Mouse (Mus musculus) lung, postnatal 4 days (tissue): ENCODE measurements at regions not wholly inside any gene's neighbourhood (a gene's known extent, or its start where the extent isn't known, plus 50 kb on each side); places are given as distances from the start of the nearest gene placed in this dataset.
A peak's percentile ranks its signal among the peaks of the same experiment; 100 is the strongest.

Source experiments
- DNase-seq, 2 experiments: peaks; one replicate each; pipeline ENCODE4 v3.0.0; 2021

GRCm38 (mm10) chr9:115483721-115484120, 173.5 kb upstream of the Stt3b start:
- DNase-seq, result no peak

GRCm38 (mm10) chr9:115484408-115484807, 174.2 kb upstream of the Stt3b start:
- DNase-seq, result no peak

- DNase-seq, result no peak
Observed at GRCm38 (mm10) chr9:115485219-115485618, 175.0 kb upstream of the Stt3b start.

GRCm38 (mm10) chr9:115487175-115487760, 177.0 kb upstream of the Stt3b start:
- DNase-seq, result no peak

DNA sequence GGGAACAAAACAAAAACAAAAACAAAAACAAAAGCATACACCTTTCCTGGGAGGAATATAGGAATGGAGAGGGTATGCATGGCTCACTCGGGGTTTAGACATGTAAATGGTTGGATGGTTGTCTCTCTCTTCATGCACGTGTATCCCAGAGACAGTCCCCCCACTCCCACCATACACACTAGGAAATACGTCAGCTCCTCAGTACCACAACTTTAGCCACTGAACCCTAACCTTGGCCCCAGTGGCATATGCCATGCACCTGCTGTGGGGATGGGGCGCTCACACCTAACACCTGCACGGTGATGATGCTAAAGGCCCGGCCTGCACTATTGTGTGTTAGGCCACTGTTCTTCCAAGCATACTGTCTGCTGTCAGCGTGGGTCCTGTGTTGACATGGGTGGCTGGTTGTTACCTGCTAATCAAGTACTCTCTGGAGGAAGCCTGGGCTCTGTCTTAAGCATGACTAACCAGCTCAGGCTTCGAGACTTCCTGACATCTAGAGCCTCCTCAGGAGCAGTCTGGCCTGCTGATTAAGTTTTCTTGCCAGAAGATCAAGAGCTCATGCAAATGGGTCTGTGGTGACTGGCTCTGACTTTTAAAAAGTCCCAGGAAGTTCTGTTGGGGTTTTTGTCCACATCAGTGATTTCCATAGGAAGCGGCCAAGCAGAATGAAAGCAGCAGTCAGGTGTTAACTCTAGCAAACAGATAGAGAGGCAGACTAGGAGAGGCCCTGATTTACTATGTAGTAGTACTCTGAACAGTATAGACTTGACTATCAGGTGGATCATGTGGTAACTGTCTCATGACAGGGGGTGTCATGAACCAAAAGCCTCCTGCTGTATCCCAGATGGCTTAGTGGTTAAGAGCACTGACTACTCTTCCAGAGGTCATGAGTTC, 178.9 kb upstream of the Stt3b start:
- DNase-seq, result peak in 1 of 2 experiments; percentile 23

DNA sequence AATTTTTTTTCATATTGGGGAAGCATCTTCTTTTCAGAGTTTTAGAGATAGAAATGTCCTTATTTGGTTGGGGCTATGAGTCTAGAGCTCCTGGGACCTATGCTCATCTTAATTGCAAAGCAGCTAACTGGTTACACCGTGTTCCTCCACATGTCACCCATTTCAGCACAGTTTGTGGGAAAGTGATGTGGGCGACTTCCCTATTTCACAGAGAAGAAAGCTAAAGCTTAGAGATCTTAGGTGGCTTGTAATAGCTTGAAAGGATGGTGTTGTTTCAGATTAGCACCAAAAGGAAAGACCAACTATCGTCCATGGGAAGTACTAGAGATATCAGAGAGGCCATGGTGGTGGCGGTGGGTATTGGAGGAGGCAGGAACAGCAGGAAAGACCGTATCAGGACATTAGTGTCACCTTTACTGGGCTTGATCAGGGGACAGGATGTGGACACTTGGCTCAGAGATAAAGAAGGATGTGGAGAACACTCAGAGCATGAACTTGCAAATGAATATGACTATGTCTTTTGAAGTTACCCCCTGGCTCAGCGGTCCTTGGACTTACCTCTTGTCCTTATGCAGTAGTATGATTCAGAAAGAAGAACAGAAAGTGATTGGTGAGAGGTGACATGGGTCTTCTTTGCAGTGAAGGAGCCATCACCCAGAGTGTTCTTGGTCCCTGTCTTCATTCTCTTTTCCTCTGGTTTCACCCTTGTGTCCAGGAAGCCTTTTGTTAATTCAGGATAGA, 182.4 kb upstream of the Stt3b start:
- no peak for DNase-seq

DNA sequence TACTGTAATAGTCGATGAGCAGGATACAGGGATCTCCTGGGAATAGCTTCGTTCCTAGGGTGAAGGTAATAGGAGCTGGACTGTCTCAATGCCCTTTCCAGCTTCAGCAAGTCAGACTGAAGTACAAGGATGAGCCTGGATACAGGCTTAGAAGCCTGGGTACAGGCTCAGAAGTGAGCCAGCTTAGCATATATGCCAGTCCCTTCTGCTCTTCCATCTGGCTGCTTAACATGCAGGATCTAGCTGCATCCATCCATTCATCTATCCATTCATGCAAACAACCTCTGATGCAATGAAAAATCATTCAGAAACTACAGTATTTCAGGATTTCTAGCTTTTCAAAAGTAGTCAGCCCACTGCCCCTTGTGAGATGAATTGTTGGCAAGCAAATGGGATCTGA, 183.5 kb upstream of the Stt3b start:
- DNase-seq, result no peak

- DNase-seq, result no peak
Observed at GRCm38 (mm10) chr9:115499536-115499935, 189.3 kb upstream of the Stt3b start.

- DNase-seq, result no peak
Observed at GRCm38 (mm10) chr9:115504789-115505188, 194.6 kb upstream of the Stt3b start.

- no peak for DNase-seq
Observed at GRCm38 (mm10) chr9:115507131-115507689, 197.0 kb upstream of the Stt3b start.

- DNase-seq, result no peak
Observed at GRCm38 (mm10) chr9:115512835-115513629, 202.8 kb upstream of the Stt3b start.

GRCm38 (mm10) chr9:115517903-115518302, 207.7 kb upstream of the Stt3b start:
- no peak for DNase-seq

GRCm38 (mm10) chr9:115524161-115524560, 213.9 kb upstream of the Stt3b start:
- DNase-seq, result no peak

DNA sequence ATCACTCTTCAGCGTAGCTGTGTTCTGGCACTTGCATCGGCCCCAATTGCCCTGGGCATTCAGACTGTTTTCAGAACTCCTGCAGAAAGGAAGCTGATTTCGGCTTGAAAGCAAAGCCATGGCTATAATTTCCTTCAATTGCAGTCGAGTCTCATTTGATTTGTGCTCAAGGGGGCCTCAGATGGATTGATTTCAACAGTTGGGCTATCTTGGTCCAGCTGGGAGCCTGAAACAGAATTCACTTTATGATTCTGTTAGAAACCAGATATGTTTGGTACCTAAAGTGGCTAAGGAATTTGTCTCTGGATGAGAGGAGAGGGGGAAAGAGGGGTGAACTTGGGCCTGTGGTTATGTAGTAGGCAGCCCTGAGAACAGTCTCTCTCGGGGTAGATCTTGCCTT, 214.4 kb upstream of the Stt3b start:
- DNase-seq, result no peak

DNA sequence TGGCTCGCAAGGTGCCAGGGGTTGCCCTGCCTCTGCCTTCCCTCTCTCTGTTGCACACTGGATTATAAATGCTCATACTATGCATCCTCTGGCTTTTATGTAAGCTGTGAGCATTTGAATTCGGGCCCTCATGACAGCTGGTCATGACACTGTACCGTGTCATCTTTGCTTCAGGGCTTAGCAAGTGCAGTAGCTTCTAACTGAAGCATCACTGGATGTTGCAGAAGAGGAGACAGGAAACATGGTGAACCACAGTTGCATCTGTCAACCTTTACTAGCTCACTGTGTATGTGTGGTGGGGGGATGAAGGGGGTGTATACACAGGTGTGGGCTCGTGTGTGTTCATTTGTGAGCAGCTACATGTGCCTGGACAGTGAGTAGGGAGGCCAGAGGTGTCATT, 216.1 kb upstream of the Stt3b start:
- DNase-seq, result no peak

DNA sequence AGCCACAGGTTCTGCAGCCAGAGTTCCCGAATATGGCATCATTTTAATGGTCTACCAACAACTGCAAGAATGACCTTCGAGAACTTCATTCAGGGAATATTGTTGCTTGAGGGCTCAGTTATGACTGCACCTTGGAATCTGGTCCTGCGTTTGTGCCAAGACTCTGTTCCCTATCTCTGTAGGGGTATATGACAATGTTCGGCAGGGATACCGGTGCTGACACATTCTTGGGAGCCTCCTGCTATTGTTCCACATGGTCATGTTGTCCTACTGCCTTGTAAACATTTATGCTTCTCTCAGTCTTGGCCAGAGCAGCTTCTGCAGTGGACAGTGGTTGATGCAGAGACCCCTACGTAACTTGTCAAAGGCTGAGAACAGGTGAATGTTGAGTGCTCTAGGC, 216.8 kb upstream of the Stt3b start:
- DNase-seq, result no peak

DNA sequence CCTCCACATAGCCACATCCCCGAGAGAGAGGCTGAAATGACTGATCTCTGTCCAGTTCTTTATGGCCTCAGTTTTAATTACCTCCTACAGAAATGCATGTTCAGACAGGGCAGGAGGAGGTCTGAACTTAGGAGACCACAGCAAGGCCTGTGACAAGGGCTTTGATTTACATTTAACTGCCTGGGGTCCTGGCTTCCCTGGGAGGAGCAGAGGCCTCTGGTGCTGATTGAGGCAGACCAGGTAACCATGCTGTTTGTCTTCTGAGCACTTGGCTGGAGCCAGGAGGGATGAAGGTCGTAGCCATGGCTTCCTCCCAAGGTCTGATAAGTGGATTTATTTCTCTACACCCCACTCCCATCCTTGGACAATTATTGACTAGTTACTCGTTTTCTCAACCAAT, 224.0 kb upstream of the Stt3b start:
- DNase-seq, result no peak

GRCm38 (mm10) chr9:115543665-115544064, 233.4 kb upstream of the Stt3b start:
- peak; percentile 49 to 75 for DNase-seq

DNA sequence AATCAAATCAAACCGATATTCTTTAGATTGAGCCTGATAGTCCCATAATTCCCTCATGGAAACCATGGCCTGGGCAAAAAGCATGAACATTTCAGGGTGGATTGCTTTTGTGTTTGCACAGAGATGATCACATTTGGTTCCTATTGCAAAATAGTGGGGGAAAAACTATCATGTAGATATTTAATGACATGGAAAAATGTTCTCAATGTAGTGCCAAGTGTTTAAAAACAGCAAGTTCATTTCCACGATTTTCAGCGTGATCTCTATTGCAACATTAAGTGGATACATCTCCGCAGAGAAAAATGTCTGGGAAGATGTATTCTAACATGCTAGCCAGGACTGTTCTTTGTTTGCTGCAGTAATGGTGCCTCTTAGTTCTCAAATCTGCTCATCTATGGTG, 235.0 kb upstream of the Stt3b start:
- no peak for DNase-seq

- no peak for DNase-seq
Observed at GRCm38 (mm10) chr9:115545792-115546191, 235.6 kb upstream of the Stt3b start.

DNA sequence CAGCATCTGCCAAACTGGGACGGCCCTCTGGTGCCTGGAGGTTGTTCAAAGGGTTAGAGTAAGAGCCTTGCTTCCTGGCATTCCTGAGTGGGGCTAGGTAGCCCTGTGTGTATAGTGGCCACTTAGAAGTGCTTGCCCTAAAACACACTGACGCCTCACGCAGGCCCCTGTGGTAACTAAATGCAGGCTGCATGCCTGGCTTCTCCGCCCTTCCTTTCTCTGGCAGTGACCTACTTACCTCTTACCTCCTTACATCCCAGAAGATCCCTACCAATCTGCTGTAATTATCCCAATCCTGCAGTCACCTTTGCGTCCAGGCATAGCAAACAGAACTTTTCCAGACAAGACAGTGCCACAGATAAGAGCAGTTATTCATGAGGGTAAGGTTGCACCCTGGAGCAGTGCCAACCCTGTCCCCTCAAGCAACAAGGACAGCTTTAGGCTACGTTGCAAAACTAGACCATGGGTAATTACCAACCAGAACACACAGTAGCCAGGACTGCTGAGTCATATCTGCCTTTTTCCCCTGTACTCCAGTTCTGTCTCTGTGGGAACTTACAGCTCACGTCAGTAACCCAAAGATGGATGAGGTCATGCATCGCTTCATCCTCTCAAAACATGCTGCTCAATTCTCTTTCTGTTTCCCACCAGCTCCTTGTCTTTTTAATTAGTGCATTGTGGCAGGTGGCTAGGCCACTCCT, 237.6 kb upstream of the Stt3b start:
- no peak for DNase-seq
